In genomic region chr2:153556208-153556607, GRCm38 (mm10) we compare ENCODE assay signal across 20 mouse cellular contexts. TPM values are rescaled to one million over a fixed set of nuclear protein-coding genes. Genes with fewer than 3 reads are reported as not detected.
DNase-seq lines count a peak whose midpoint lies in the region; ATAC-seq lines count a peak whose summit lies in the region.
"Had no signal": no experiment of that assay in that cellular context is flagged by ENCODE, and none has a peak within 500 bp of the region (broad histone marks: within the 10 kb centered on the region; RNA-seq: fewer than 3 reads in every experiment).

No protein-coding gene starts in this region.

- DNase-seq in forebrain, embryonic 10.5 days (ENCODE audit: extremely low spot score, low spot score), result no peak
- DNase-seq in left cerebral cortex, postnatal 4 days, result peak; percentile 68
- no peak for DNase-seq in left cerebral cortex, postnatal 14 days (ENCODE audit: low spot score in 2 of 2)
- peak; percentile 64 to 83 for DNase-seq in cerebellum, postnatal 10 days
- peak; percentile 55 for DNase-seq in retina, postnatal 1 day
- DNase-seq: adrenal gland, postnatal 14 days; kidney, adult 8-10 months; kidney, postnatal 25 days; lung, adult 18-20 months; lung, postnatal 14 days; right cerebral cortex, postnatal 25 days; thymus, postnatal 14 days had no signal

- no peak overlapping the region for H3K4me2 ChIP-seq in forebrain, embryonic 13.5 days
- no peak overlapping the region for H3K4me2 ChIP-seq in kidney, embryonic 16.5 days (replicated peaks; ENCODE audit: low read depth, low read length)
- H3K4me2 ChIP-seq: heart, embryonic 13.5 days; midbrain, embryonic 15.5 days; neural tube, embryonic 15.5 days had no signal

- ATAC-seq in forebrain, embryonic 13.5 days, result no peak
- ATAC-seq in kidney, embryonic 16.5 days (ENCODE audit: low FRiP score, low TSS enrichment), result no peak
- ATAC-seq: activated CD4-positive, CD25-positive, alpha-beta regulatory T cell, adult 4 months; midbrain, embryonic 15.5 days had no signal

- peak overlapping the region; percentile 31 for H3K27ac ChIP-seq in forebrain, embryonic 10.5 days
- no peak overlapping the region for H3K27ac ChIP-seq in forebrain, embryonic 13.5 days
- no peak overlapping the region for H3K27ac ChIP-seq in kidney, embryonic 16.5 days (ENCODE audit: low read length)
- H3K27ac ChIP-seq: heart, embryonic 13.5 days; limb, embryonic 10.5 days; midbrain, embryonic 15.5 days; neural tube, embryonic 15.5 days had no signal

- peaks cover 30% of the 10 kb centered on the region for H3K4me1 ChIP-seq in forebrain, embryonic 10.5 days
- H3K4me1 ChIP-seq in forebrain, embryonic 13.5 days, result peaks cover 19% of the 10 kb centered on the region
- peaks cover 22% of the 10 kb centered on the region for H3K4me1 ChIP-seq in kidney, embryonic 16.5 days (ENCODE audit: insufficient read depth, low read length)

- H3K36me3 ChIP-seq in forebrain, embryonic 10.5 days (replicated peaks), result no peaks in the 10 kb centered on the region
- no peaks in the 10 kb centered on the region for H3K36me3 ChIP-seq in forebrain, embryonic 13.5 days (ENCODE audit: poor library complexity, severe bottlenecking)
- no peaks in the 10 kb centered on the region for H3K36me3 ChIP-seq in kidney, embryonic 16.5 days (ENCODE audit: insufficient read depth, low read length)
- H3K36me3 ChIP-seq: G1E; heart, embryonic 13.5 days; limb, embryonic 10.5 days; midbrain, embryonic 15.5 days; neural tube, embryonic 15.5 days had no signal

- intact Hi-C loops in left cerebral cortex, postnatal 4 days (cut with DNase I), result no loop called here
- intact Hi-C loops in left cerebral cortex, postnatal 14 days (cut with DNase I), result no loop called here

- H3K27me3 ChIP-seq in forebrain, embryonic 10.5 days (ENCODE audit: poor library complexity, severe bottlenecking), result peaks cover 30% of the 10 kb centered on the region
- no peaks in the 10 kb centered on the region for H3K27me3 ChIP-seq in forebrain, embryonic 13.5 days
- no peaks in the 10 kb centered on the region for H3K27me3 ChIP-seq in kidney, embryonic 16.5 days (ENCODE audit: insufficient read depth, low read length)
- H3K27me3 ChIP-seq: heart, embryonic 13.5 days; midbrain, embryonic 15.5 days; neural tube, embryonic 15.5 days had no signal

- WGBS in forebrain, embryonic 10.5 days, result 74% methylated on average over 9 of the region's 9 CpGs
- WGBS in forebrain, embryonic 13.5 days, result 78% methylated on average over 9 of the region's 9 CpGs
- WGBS in kidney, embryonic 16.5 days, result 44% methylated on average over 9 of the region's 9 CpGs

- no peaks in the 10 kb centered on the region for H3K9me3 ChIP-seq in forebrain, embryonic 10.5 days
- H3K9me3 ChIP-seq in forebrain, embryonic 13.5 days (replicated peaks), result no peaks in the 10 kb centered on the region
- no peaks in the 10 kb centered on the region for H3K9me3 ChIP-seq in kidney, embryonic 16.5 days (ENCODE audit: low read length)
- H3K9me3 ChIP-seq: G1E; heart, embryonic 13.5 days; limb, embryonic 10.5 days; midbrain, embryonic 15.5 days; neural tube, embryonic 15.5 days had no signal

- no peak overlapping the region for H3K9ac ChIP-seq in forebrain, embryonic 13.5 days
- no peak overlapping the region for H3K9ac ChIP-seq in kidney, embryonic 16.5 days (replicated peaks; ENCODE audit: low read length)
- H3K9ac ChIP-seq: heart, embryonic 13.5 days; midbrain, embryonic 15.5 days; neural tube, embryonic 15.5 days had no signal

- H3K4me3 ChIP-seq in forebrain, embryonic 10.5 days, result no peak overlapping the region
- no peak overlapping the region for H3K4me3 ChIP-seq in forebrain, embryonic 13.5 days
- H3K4me3 ChIP-seq in kidney, embryonic 16.5 days (ENCODE audit: low read length), result no peak overlapping the region
- H3K4me3 ChIP-seq: heart, embryonic 13.5 days; limb, embryonic 10.5 days; midbrain, embryonic 15.5 days; neural tube, embryonic 15.5 days had no signal

RNA-seq across cellular contexts. Expression of gene Nol4l, which starts 26.4 kb away (rescaled TPM):
- 11.7 and 12.3 TPM in 2 replicates for polyA plus RNA-seq in forebrain, embryonic 10.5 days (2016; fragmentation: Nextera tagmentation; extraction: Ambion mirVana)
- 32.1 and 36.7 TPM in 2 replicates for polyA plus RNA-seq in forebrain, embryonic 13.5 days (2015; fragmentation: Nextera tagmentation; extraction: Ambion mirVana)
- 100 to 1,000 TPM; 111 to 122 TPM for total RNA-seq in left cerebral cortex, postnatal 4 days (2021)
- 10 to 100 TPM; 44.8 to 46.8 TPM for total RNA-seq in left cerebral cortex, postnatal 14 days (2021)
- polyA plus RNA-seq in kidney, embryonic 16.5 days (2015; fragmentation: Nextera tagmentation; extraction: Ambion mirVana), result 13.8 and 17.1 TPM in 2 replicates

Comparison
In these comparisons a context has a peak if more than half of its experiments do, and no peak if none do; other contexts are left out.
1. DNase-seq: peak in left cerebral cortex, postnatal 4 days (single experiment), cerebellum, postnatal 10 days (2 of 2) and retina, postnatal 1 day (single experiment); none in forebrain, embryonic 10.5 days (single experiment) and left cerebral cortex, postnatal 14 days (0 of 2).